Mouse (Mus musculus): Measurements from ENCODE around the gene Tjp3. TPM values are rescaled to one million over a fixed set of nuclear protein-coding genes. Genes with fewer than 3 reads are reported as not detected.
A peak's percentile ranks its signal among the peaks of the same experiment; 100 is the strongest.

Tjp3 gene
- polyA plus RNA-seq, 1 experiment from 2014 or later: 22.6 TPM

DNA sequence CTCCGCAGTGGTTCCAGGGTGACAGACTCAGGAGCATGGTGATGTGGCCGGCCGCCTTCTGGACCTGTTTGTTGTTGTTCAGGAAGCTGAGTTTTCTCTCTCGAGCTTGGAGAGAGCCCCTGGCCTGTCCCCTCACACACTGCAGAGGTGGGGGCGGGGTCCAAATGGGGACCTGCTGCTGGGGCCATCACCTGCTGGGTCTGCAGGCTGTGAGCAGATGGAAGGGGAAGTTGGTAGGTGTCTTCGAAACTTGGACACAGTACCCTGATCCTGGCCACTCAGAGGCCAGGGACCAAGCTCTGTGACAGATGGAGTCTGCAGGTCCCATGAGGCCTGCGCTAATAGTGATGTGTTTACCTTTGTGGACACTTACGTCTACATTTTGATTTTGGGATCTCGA, 9.9 kb upstream of the Tjp3 start:
- Histone ChIP-seq H3K9ac (replicated peaks; ENCODE audit: low read length) (no peak overlapping the region), H3K4me2 (replicated peaks; ENCODE audit: low read depth, low read length) (no peak overlapping the region), H3K27me3 (ENCODE audit: insufficient read depth, low read length) (no peaks in the 10 kb centered on the region), H3K9me3 (ENCODE audit: low read length) (no peaks in the 10 kb centered on the region), H3K36me3 (ENCODE audit: insufficient read depth, low read length) (peaks cover 8% of the 10 kb centered on the region; the same call in 1 of the 2 replicates), H3K4me3 (ENCODE audit: low read length) (no peak overlapping the region), H3K27ac (ENCODE audit: low read length) (peak overlapping the region; percentile 87), H3K4me1 (ENCODE audit: insufficient read depth, low read length) (peaks cover 75% of the 10 kb centered on the region)
- ATAC-seq (ENCODE audit: low FRiP score, low TSS enrichment): no peak
- WGBS: 79% methylated on average over 9 of the region's 9 CpGs

DNA sequence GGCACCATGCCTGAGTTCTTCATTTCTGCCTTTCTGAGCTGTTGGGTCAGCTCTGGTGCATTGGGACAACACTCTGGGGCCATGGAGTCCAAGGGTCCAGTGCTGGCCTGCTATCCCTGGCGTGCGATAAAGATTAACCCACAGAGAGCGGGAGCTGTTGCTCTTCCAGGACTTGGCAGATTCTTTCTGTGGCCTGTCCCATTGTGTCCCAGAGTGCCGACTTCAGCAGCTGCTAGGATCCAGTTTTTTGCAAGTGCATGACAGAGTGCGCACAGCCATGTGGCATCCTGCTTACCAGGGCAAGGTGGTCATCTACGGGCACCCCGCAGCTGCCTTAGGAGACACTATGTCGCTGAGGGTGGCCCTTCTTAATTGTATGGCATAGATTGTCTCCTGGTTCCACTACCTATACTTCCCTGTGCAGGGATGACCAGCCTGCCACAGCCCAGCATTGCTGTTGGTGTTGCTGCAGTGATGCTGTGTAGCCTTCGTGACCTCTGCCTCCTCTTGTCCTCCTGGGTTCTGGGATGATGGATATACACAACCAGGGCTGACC, 9.0 kb upstream of the Tjp3 start:
- no peaks in the 10 kb centered on the region for H3K36me3 ChIP-seq (ENCODE audit: insufficient read depth, low read length)
- no peaks in the 10 kb centered on the region for H3K9me3 ChIP-seq (ENCODE audit: low read length)
- peak overlapping the region; percentile 42; the same call in 1 of the 2 replicates for H3K9ac ChIP-seq (replicated peaks; ENCODE audit: low read length)
- ATAC-seq (ENCODE audit: low FRiP score, low TSS enrichment): peak; percentile 66
- H3K4me3 ChIP-seq (ENCODE audit: low read length): no peak overlapping the region
- H3K4me1 ChIP-seq (ENCODE audit: insufficient read depth, low read length): peaks cover 79% of the 10 kb centered on the region
- H3K27ac ChIP-seq (ENCODE audit: low read length): peak overlapping the region; percentile 87
- no peak overlapping the region for H3K4me2 ChIP-seq (replicated peaks; ENCODE audit: low read depth, low read length)
- WGBS: 69% methylated on average over 9 of the region's 9 CpGs
- no peaks in the 10 kb centered on the region for H3K27me3 ChIP-seq (ENCODE audit: insufficient read depth, low read length)

DNA sequence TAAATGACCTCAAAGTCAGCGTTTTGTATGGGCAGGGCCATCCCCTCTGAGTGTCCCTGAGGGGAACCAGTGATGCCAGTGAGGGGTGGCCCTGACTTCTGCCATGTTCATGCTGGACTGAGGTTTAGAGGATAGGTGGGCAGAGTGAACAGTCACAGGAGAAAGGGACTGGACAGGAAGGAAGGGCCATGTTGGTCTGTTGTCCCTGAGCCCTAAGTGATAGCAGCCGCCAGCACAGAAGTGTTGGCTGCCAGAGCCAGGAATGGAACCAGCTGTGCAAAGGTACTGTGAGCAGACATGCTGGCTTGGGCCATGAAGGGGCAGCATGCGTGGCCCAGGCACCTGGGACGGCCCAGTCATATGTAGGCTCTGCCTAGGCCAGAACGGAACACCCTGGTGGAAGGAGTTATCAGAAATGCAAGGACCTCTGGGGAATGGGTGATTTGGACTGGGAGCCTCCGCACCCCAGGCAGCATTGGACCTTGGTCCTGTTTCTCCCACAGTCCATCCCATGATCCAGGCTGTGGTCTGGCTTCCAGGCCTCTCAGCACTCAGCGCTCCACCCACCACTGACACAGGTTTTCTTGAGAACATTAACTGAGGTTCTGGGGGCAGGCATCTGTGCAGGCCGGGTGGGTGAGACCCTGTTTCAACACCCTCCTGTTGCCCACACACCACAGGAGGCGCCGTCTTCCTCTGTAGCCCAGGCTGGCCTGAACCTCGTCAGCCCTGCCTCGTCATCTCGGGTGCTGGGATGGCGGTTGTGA, 8.4 kb upstream of the Tjp3 start:
- peak; percentile 59; the same call in 1 of the 2 replicates for ATAC-seq (ENCODE audit: low FRiP score, low TSS enrichment)
- H3K4me2 ChIP-seq (replicated peaks; ENCODE audit: low read depth, low read length): 0 out of 2 replicates have a peak overlapping the region, but pooled peaks have one; percentile 11

DNA sequence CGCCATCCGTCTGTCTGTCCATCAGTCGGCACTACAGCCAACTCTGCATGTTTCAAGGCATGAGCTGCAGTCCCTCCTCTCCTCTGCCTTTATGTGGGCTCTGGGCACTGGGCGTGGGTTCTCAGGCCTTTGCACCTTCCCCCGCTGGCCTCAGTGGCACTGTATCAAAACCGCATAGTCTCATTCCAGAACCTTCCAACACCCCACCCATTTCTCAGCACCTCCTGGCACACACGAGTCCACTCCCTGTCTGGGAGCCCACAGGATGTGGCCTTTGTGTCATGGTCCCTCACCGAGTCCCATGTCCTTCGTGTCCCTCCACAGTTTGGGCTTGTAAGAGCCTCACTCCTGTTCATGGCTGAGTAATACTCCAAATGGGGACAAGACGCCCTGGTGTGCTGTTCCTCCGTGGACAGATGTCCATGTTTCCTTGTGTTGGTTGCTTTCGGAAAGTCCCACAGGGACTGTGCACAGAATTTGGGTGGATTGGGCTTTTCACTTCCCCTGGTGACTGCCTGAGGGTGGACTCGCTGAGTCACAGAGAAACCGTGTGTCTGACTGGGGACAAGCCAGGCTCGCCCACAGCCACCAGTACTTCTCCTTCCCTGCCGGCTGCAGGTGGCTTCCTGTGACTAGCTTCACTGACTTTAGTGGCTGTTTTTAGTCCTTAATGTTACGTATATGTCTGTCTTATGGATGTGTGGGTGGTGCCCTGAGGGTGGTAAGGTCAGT, 7.2 kb upstream of the Tjp3 start:
- no peak overlapping the region for H3K9ac ChIP-seq (replicated peaks; ENCODE audit: low read length)
- peaks cover 82% of the 10 kb centered on the region for H3K4me1 ChIP-seq (ENCODE audit: insufficient read depth, low read length)
- H3K9me3 ChIP-seq (ENCODE audit: low read length): no peaks in the 10 kb centered on the region
- no peak for ATAC-seq (ENCODE audit: low FRiP score, low TSS enrichment)
- no peaks in the 10 kb centered on the region for H3K36me3 ChIP-seq (ENCODE audit: insufficient read depth, low read length)
- 88% methylated on average over 17 of the region's 17 CpGs for WGBS
- H3K4me2 ChIP-seq (replicated peaks; ENCODE audit: low read depth, low read length): no peak overlapping the region
- no peak overlapping the region for H3K4me3 ChIP-seq (ENCODE audit: low read length)
- no peaks in the 10 kb centered on the region for H3K27me3 ChIP-seq (ENCODE audit: insufficient read depth, low read length)
- peak overlapping the region; percentile 87 for H3K27ac ChIP-seq (ENCODE audit: low read length)

More for the DNA sequence above, 8.4 kb upstream of the Tjp3 start:
- Histone ChIP-seq H3K27me3 (ENCODE audit: insufficient read depth, low read length) (no peaks in the 10 kb centered on the region), H3K27ac (ENCODE audit: low read length) (peak overlapping the region; percentile 87), H3K36me3 (ENCODE audit: insufficient read depth, low read length) (no peaks in the 10 kb centered on the region), H3K9ac (replicated peaks; ENCODE audit: low read length) (0 out of 2 replicates have a peak overlapping the region, but pooled peaks have one; percentile 41), H3K9me3 (ENCODE audit: low read length) (no peaks in the 10 kb centered on the region), H3K4me3 (ENCODE audit: low read length) (no peak overlapping the region), H3K4me1 (ENCODE audit: insufficient read depth, low read length) (peaks cover 80% of the 10 kb centered on the region)
- WGBS: 84% methylated on average over 14 of the region's 14 CpGs

DNA sequence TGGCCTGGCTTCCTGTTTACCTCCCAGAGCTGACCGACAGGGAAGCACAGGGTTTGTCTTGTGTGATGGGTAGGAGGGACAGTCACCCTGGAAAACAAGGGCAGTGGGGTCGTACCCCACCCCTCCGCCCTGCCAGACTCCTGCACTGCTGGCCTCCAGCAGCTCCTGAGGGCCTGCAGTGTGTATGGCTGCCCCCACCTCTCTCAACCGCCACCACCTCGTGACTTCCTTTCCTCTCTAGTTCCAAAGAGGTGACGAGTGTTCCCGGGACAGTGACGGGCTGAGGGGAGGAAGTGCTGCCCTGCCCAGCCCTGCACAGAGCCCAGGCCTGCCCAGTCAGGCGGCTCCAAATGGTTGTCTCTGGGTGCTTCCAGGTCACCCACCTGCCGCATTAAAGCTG, 6.5 kb upstream of the Tjp3 start:
- Histone ChIP-seq H3K27ac (ENCODE audit: low read length) (peak overlapping the region; percentile 80), H3K9ac (replicated peaks; ENCODE audit: low read length) (peak overlapping the region; percentile 40; the same call in 1 of the 2 replicates), H3K27me3 (ENCODE audit: insufficient read depth, low read length) (no peaks in the 10 kb centered on the region), H3K9me3 (ENCODE audit: low read length) (no peaks in the 10 kb centered on the region), H3K4me3 (ENCODE audit: low read length) (no peak overlapping the region), H3K4me2 (replicated peaks; ENCODE audit: low read depth, low read length) (peak overlapping the region; percentile 14), H3K4me1 (ENCODE audit: insufficient read depth, low read length) (peaks cover 75% of the 10 kb centered on the region), H3K36me3 (ENCODE audit: insufficient read depth, low read length) (no peaks in the 10 kb centered on the region)
- peak; percentile 43 for ATAC-seq (ENCODE audit: low FRiP score, low TSS enrichment)
- WGBS: 27% methylated on average over 9 of the region's 10 CpGs

DNA sequence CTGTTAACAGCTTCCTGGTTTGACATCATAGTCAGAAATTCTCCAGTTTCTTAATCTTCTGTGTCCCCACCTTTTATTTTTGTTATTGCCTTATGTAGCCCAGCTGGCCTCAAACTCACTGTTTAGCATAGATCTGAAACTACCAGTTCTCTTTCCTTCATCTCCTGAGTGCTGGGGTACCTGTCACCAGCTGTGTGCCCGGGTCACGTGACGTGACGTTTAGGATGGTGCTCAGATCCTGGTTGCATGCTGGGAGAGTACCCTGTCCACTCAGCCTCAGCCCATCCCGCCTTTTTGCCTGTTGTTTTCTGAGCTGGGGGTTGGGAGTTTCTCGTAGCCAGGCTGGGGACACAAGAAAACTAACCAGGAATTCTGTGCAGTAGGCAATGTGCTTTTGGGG, 5.9 kb upstream of the Tjp3 start:
- peak overlapping the region; percentile 80 for H3K27ac ChIP-seq (ENCODE audit: low read length)
- H3K4me1 ChIP-seq (ENCODE audit: insufficient read depth, low read length): peaks cover 70% of the 10 kb centered on the region
- no peaks in the 10 kb centered on the region for H3K36me3 ChIP-seq (ENCODE audit: insufficient read depth, low read length)
- H3K27me3 ChIP-seq (ENCODE audit: insufficient read depth, low read length): no peaks in the 10 kb centered on the region
- ATAC-seq (ENCODE audit: low FRiP score, low TSS enrichment): no peak
- H3K4me2 ChIP-seq (replicated peaks; ENCODE audit: low read depth, low read length): 0 out of 2 replicates have a peak overlapping the region, but pooled peaks have one; percentile 14
- no peak overlapping the region for H3K4me3 ChIP-seq (ENCODE audit: low read length)
- 75% methylated on average over 6 of the region's 6 CpGs for WGBS
- H3K9me3 ChIP-seq (ENCODE audit: low read length): no peaks in the 10 kb centered on the region
- peak overlapping the region; percentile 40; the same call in 1 of the 2 replicates for H3K9ac ChIP-seq (replicated peaks; ENCODE audit: low read length)

DNA sequence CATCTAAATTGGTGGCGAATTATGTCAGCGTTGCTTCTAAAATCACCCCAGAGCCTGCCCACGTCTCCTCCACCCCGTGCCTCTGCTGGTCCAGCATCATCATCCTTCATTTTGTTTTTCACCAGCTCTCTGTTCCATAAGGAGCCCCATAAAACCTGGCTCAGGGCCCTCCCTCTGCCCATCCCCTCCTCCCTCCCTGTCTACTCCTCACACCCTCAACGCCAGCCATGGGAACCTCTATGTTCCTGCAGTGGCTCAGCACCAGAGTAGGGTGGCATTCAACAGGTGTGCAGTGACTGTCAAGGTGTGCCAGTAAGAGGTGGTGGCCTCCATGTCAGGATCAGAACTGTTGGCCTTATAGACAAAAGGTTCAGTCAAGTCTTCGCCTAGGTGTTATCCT, 3.8 kb upstream of the Tjp3 start:
- no peak overlapping the region for H3K27ac ChIP-seq (ENCODE audit: low read length)
- no peaks in the 10 kb centered on the region for H3K9me3 ChIP-seq (ENCODE audit: low read length)
- peaks cover 15% of the 10 kb centered on the region; the same call in 1 of the 2 replicates for H3K27me3 ChIP-seq (ENCODE audit: insufficient read depth, low read length)
- no peaks in the 10 kb centered on the region for H3K36me3 ChIP-seq (ENCODE audit: insufficient read depth, low read length)
- no peak overlapping the region for H3K4me2 ChIP-seq (replicated peaks; ENCODE audit: low read depth, low read length)
- no peak overlapping the region for H3K9ac ChIP-seq (replicated peaks; ENCODE audit: low read length)
- WGBS: 88% methylated on average over 6 of the region's 6 CpGs
- peaks cover 51% of the 10 kb centered on the region for H3K4me1 ChIP-seq (ENCODE audit: insufficient read depth, low read length)
- no peak for ATAC-seq (ENCODE audit: low FRiP score, low TSS enrichment)
- no peak overlapping the region for H3K4me3 ChIP-seq (ENCODE audit: low read length)

DNA sequence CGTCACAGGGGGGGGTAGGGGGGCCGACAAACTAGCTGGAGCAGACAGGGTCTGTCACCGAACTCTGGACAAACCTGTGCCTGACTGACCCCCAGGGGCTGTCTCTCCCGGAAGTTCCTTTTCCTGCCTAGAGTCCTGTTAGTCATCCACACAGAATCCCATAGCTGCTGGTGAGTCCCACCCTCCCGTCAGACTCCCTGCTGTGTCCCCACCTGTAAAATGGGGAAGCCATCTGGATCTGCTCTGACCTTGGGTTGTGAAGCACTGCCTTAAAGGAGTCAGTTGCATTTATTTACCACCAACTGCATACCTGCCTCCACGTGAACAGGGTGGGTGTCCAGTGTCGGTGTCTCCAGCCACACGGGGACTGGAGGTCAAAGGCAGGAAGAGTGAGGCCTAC, 3.1 kb upstream of the Tjp3 start:
- Histone ChIP-seq H3K4me1 (ENCODE audit: insufficient read depth, low read length) (peaks cover 46% of the 10 kb centered on the region), H3K4me2 (replicated peaks; ENCODE audit: low read depth, low read length) (peak overlapping the region; percentile 93), H3K9ac (replicated peaks; ENCODE audit: low read length) (peak overlapping the region; percentile 87), H3K4me3 (ENCODE audit: low read length) (peak overlapping the region; percentile 94), H3K9me3 (ENCODE audit: low read length) (no peaks in the 10 kb centered on the region), H3K27ac (ENCODE audit: low read length) (no peak overlapping the region), H3K36me3 (ENCODE audit: insufficient read depth, low read length) (no peaks in the 10 kb centered on the region), H3K27me3 (ENCODE audit: insufficient read depth, low read length) (peaks cover 20% of the 10 kb centered on the region; the same call in 1 of the 2 replicates)
- 26% methylated on average over 8 of the region's 8 CpGs for WGBS
- ATAC-seq (ENCODE audit: low FRiP score, low TSS enrichment): no peak

DNA sequence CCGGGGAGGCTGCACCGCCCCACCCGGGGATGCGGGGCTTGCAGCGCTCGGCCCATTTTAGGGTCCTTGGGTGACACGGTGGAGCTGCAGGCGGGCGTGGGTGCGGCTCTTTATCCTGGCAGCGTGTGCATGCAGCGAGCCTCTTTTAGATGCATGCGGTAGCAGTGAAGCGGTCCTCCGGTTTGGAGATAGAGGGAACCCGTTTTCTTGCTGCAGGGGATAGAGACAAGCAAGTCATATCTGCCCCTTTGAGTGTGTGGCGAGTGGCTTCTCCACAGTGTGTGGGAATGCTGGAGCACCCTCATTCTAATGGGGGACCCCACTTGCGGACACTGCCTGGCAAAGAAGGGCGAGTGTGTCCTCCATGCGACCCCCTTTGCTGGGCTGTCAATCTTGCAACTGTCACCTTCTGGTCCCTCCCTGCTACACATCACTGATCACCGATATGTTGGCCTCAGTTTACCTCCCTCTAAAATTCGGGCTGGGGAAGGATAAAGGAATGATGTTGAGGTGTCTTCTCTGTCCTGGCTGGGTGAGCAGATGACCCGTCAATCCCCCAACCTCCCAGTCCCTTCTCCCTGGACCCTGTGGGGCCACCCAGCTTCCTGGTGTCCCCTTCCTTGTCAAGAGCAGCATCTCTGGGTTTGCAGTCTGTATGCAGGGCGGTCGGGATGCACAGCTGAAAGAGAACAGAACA, 2.1 kb upstream of the Tjp3 start:
- H3K27ac ChIP-seq (ENCODE audit: low read length): peak overlapping the region; percentile 88
- H3K27me3 ChIP-seq (ENCODE audit: insufficient read depth, low read length): peaks cover 20% of the 10 kb centered on the region; the same call in 1 of the 2 replicates
- no peaks in the 10 kb centered on the region for H3K9me3 ChIP-seq (ENCODE audit: low read length)
- no peaks in the 10 kb centered on the region for H3K36me3 ChIP-seq (ENCODE audit: insufficient read depth, low read length)
- ATAC-seq (ENCODE audit: low FRiP score, low TSS enrichment): peak; percentile 0; the same call in 1 of the 2 replicates
- WGBS: 2% methylated on average over 25 of the region's 25 CpGs
- peak overlapping the region; percentile 94 for H3K4me3 ChIP-seq (ENCODE audit: low read length)
- peak overlapping the region; percentile 93 for H3K4me2 ChIP-seq (replicated peaks; ENCODE audit: low read depth, low read length)
- H3K9ac ChIP-seq (replicated peaks; ENCODE audit: low read length): peak overlapping the region; percentile 87
- H3K4me1 ChIP-seq (ENCODE audit: insufficient read depth, low read length): peaks cover 40% of the 10 kb centered on the region
